Mouse (Mus musculus) E14TG2a.4 (cell line): ENCODE results near the gene Bcar3.

Experiments used
- H3K27me3 ChIP-seq: 2 replicates; pipeline ENCODE4 v1.6.1; 2014; ENCODE audit warnings: low read length, control low read depth; ENCODE audit not compliant: insufficient read depth
- H3K36me3 ChIP-seq: 2 replicates; pipeline ENCODE4 v1.6.1; 2014; ENCODE audit warnings: low read length, control low read depth; ENCODE audit not compliant: insufficient read depth
- H3K4me1 ChIP-seq: replicated peaks from 2 replicates; pipeline ENCODE4 v1.6.1; 2014; ENCODE audit warnings: low read depth, low read length, control low read depth
- H3K4me3 ChIP-seq: replicated peaks from 2 replicates; pipeline ENCODE4 v1.5.1; 2014; ENCODE audit warnings: mild to moderate bottlenecking, low read length
- H3K9me3 ChIP-seq: 2 replicates; pipeline ENCODE4 v1.6.1; 2014; ENCODE audit warnings: low read length, control low read depth
- CTCF ChIP-seq: conservative IDR thresholded peaks from 2 replicates; pipeline ENCODE4 v1.5.1; 2014; ENCODE audit warnings: low read length
- NANOG ChIP-seq: IDR thresholded peaks from 2 replicates; pipeline ENCODE4 v1.6.1; 2014; ENCODE audit warnings: borderline replicate concordance, low read length, mixed read lengths
- POU5F1 ChIP-seq: IDR thresholded peaks from 2 replicates; pipeline ENCODE4 v1.6.1; 2014; ENCODE audit warnings: low read length, borderline replicate concordance

The Bcar3 gene

GRCm38 (mm10) chr3:122460848-122461511, 167.0 kb downstream of the Bcar3 start:
- TF ChIP-seq CTCF: no peak
- TF ChIP-seq POU5F1: no peak
- TF ChIP-seq NANOG: no peak

GRCm38 (mm10) chr3:122461512-122461881, 167.6 kb downstream of the Bcar3 start:
- H3K4me3 ChIP-seq: no peak overlapping the region
- 0 out of 2 replicates have a peak, but pooled peaks cover 9% of the 10 kb centered on the region for H3K36me3 ChIP-seq
- H3K27me3 ChIP-seq: no peaks in the 10 kb centered on the region
- H3K4me1 ChIP-seq: peaks cover 71% of the 10 kb centered on the region
- H3K9me3 ChIP-seq: no peaks in the 10 kb centered on the region
- TF ChIP-seq POU5F1: no peak
- TF ChIP-seq CTCF: no peak
- TF ChIP-seq NANOG: no peak

More at GRCm38 (mm10) chr3:122460848-122461511, 167.0 kb downstream of the Bcar3 start:
- Histone ChIP-seq H3K4me1 (peaks cover 69% of the 10 kb centered on the region), H3K36me3 (0 out of 2 replicates have a peak, but pooled peaks cover 9% of the 10 kb centered on the region), H3K27me3 (no peaks in the 10 kb centered on the region), H3K9me3 (no peaks in the 10 kb centered on the region), H3K4me3 (no peak overlapping the region)

GRCm38 (mm10) chr3:122461932-122462871, 168.3 kb downstream of the Bcar3 start:
- H3K4me1 ChIP-seq: peaks cover 74% of the 10 kb centered on the region
- no peak for TF ChIP-seq CTCF
- TF ChIP-seq POU5F1: no peak
- TF ChIP-seq NANOG: no peak
- H3K9me3 ChIP-seq: no peaks in the 10 kb centered on the region
- 0 out of 2 replicates have a peak, but pooled peaks cover 9% of the 10 kb centered on the region for H3K36me3 ChIP-seq
- no peaks in the 10 kb centered on the region for H3K27me3 ChIP-seq
- no peak overlapping the region for H3K4me3 ChIP-seq

- no peak overlapping the region for H3K4me3 ChIP-seq
- TF ChIP-seq POU5F1 (no peak), CTCF (no peak), NANOG (no peak)
- peaks cover 73% of the 10 kb centered on the region for H3K4me1 ChIP-seq
- no peaks in the 10 kb centered on the region for H3K9me3 ChIP-seq
- H3K27me3 ChIP-seq: no peaks in the 10 kb centered on the region
- H3K36me3 ChIP-seq: 0 out of 2 replicates have a peak, but pooled peaks cover 9% of the 10 kb centered on the region
Measured at GRCm38 (mm10) chr3:122463166-122463565, 169.2 kb downstream of the Bcar3 start.

- H3K36me3 ChIP-seq: 0 out of 2 replicates have a peak, but pooled peaks cover 5% of the 10 kb centered on the region
- H3K27me3 ChIP-seq: no peaks in the 10 kb centered on the region
- H3K9me3 ChIP-seq: no peaks in the 10 kb centered on the region
- no peak overlapping the region for H3K4me3 ChIP-seq
- peaks cover 72% of the 10 kb centered on the region for H3K4me1 ChIP-seq
- TF ChIP-seq CTCF: peak; percentile 92
- TF ChIP-seq POU5F1: no peak
Measured at GRCm38 (mm10) chr3:122466100-122466730, 172.3 kb downstream of the Bcar3 start.

- H3K27me3 ChIP-seq: no peaks in the 10 kb centered on the region
- no peak overlapping the region for H3K4me3 ChIP-seq
- H3K9me3 ChIP-seq: no peaks in the 10 kb centered on the region
- 0 out of 2 replicates have a peak, but pooled peaks cover 4% of the 10 kb centered on the region for H3K36me3 ChIP-seq
- H3K4me1 ChIP-seq: peaks cover 71% of the 10 kb centered on the region
- TF ChIP-seq NANOG (no peak), CTCF (peak; percentile 74)
Measured at GRCm38 (mm10) chr3:122467977-122468376, 174.0 kb downstream of the Bcar3 start.

- Histone ChIP-seq H3K36me3 (no peaks in the 10 kb centered on the region), H3K9me3 (no peaks in the 10 kb centered on the region), H3K4me3 (no peak overlapping the region), H3K27me3 (no peaks in the 10 kb centered on the region), H3K4me1 (peaks cover 79% of the 10 kb centered on the region)
- no peak for TF ChIP-seq POU5F1
- TF ChIP-seq NANOG: no peak
- no peak for TF ChIP-seq CTCF
Measured at GRCm38 (mm10) chr3:122470326-122471016, 176.5 kb downstream of the Bcar3 start.

DNA sequence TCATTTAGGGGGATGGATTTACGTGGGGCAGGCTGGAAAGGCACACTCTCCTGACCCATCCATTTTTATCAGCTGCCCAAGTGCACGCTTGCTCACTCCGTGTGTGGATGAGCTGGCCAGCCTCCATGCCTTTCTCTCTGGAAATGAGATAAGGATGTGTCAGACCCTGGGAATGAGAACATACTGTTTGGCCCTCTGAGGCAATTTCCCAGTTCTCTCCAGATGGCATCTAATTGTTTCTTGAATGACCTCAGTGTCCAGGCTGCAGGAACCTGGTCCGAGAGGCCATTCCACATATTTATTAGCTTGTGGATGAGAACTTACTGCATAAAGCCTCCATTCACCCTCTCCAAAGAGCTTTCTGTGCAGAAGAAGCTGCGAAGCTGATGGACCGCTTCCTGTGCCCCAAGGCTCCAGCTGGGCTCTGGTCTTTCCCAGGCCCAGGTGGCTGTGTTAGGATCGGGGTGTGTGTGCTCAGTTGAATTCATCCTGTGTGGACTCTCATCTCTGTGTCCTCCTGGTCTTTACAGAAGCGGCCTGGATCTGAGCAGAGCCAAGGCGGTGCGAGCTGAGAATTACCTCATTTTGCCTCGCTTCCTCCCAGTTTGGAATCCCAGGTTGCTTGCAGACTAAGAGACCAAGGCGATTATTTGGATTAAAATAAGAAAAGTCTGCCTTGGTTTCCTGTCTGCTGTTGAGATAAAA, 177.2 kb downstream of the Bcar3 start:
- Histone ChIP-seq H3K36me3 (no peaks in the 10 kb centered on the region), H3K9me3 (no peaks in the 10 kb centered on the region), H3K4me1 (peaks cover 85% of the 10 kb centered on the region), H3K27me3 (no peaks in the 10 kb centered on the region), H3K4me3 (no peak overlapping the region; the same call in 1 of the 2 replicates)
- no peak for TF ChIP-seq POU5F1
- no peak for TF ChIP-seq CTCF
- peak; percentile 66; the same call in 1 of the 2 replicates for TF ChIP-seq NANOG
